Mouse (Mus musculus): ENCODE results near the gene Fpr-rs6. TPM values are rescaled to one million over a fixed set of nuclear protein-coding genes. Genes with fewer than 3 reads are reported as not detected.

The Fpr-rs6 gene
- total RNA-seq (2014; rRNA removed) (not detected in 2 replicates), polyA plus RNA-seq (2015; fragmentation: Nextera tagmentation; extraction: Ambion mirVana) (not detected in 2 replicates)

DNA sequence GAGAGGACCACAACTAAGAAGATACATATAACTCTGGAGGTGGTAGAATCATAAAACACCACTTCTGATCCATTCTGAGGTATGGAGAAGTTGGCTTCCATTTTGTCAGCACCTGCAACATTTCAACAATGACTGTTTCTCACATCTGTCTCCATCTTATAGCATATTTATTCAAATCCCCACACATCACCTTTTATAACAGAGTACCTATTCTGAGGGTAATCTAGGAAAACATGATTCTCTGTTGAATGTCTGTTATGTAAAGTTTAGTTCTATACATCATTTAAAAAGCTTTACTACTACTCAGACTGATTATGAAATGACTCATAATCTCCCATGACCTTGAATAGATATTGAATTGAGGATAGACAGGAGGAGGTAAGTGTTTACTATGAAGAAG is at the start of gene Fpr-rs6:
Gene Fpr-rs6 (minus strand): TSS at position 101 of the 400 bp plus-strand sequence.
- no peaks in the 10 kb centered on the region for H3K27me3 ChIP-seq (ENCODE audit: insufficient read depth, low read length)
- DNase-seq (ENCODE audit: low spot score): no peak
- H3K4me2 ChIP-seq (ENCODE audit: low read depth, low read length, poor library complexity, severe bottlenecking): no peak within 1 kb of the TSS
- H3K9ac ChIP-seq (replicated peaks; ENCODE audit: low read length, poor library complexity, severe bottlenecking): no peak within 1 kb of the TSS
- no peak for TF ChIP-seq CTCF (IDR thresholded peaks at IDR 0.05)
- no peak for ATAC-seq (ENCODE audit: low FRiP score)
- H3K4me1 ChIP-seq (ENCODE audit: insufficient read depth, low read length): no peaks in the 10 kb centered on the region
- peaks cover 16% of the 10 kb centered on the region for H3K9me3 ChIP-seq (ENCODE audit: low read length)
- no peak within 1 kb of the TSS for H3K4me3 ChIP-seq (ENCODE audit: low read depth, low read length)
- no peaks in the 10 kb centered on the region for H3K36me3 ChIP-seq (ENCODE audit: insufficient read depth, low read length)
- no peak within 1 kb of the TSS for H3K27ac ChIP-seq (ENCODE audit: low read depth, low read length)

Other genes starting within 250 kb of the Fpr-rs6 start
- not detected in 2 replicates for gene Vmn2r104, start 134.8 kb downstream of the Fpr-rs6 start, total RNA-seq (2014; rRNA removed)
- not detected in 2 replicates for gene Vmn2r104, start 134.8 kb downstream of the Fpr-rs6 start, polyA plus RNA-seq (2015; fragmentation: Nextera tagmentation; extraction: Ambion mirVana)
- gene Fpr-rs7, start 68.9 kb downstream of the Fpr-rs6 start, total RNA-seq (2014; rRNA removed): not detected in 2 replicates
- gene Fpr-rs7, start 68.9 kb downstream of the Fpr-rs6 start, polyA plus RNA-seq (2015; fragmentation: Nextera tagmentation; extraction: Ambion mirVana): not detected in 2 replicates
- not detected in 2 replicates for gene Vmn2r105, start 52.0 kb upstream of the Fpr-rs6 start, total RNA-seq (2014; rRNA removed)
- not detected in 2 replicates for gene Vmn2r105, start 52.0 kb upstream of the Fpr-rs6 start, polyA plus RNA-seq (2015; fragmentation: Nextera tagmentation; extraction: Ambion mirVana)
- not detected in 2 replicates for gene Vmn2r106, start 102.5 kb upstream of the Fpr-rs6 start, total RNA-seq (2014; rRNA removed)
- gene Vmn2r106, start 102.5 kb upstream of the Fpr-rs6 start, polyA plus RNA-seq (2015; fragmentation: Nextera tagmentation; extraction: Ambion mirVana): not detected in 2 replicates
- not detected in 2 replicates for gene Vmn2r107, start 162.1 kb upstream of the Fpr-rs6 start, total RNA-seq (2014; rRNA removed)
- gene Vmn2r107, start 162.1 kb upstream of the Fpr-rs6 start, polyA plus RNA-seq (2015; fragmentation: Nextera tagmentation; extraction: Ambion mirVana): not detected in 2 replicates
- not detected in 2 replicates for gene Vmn1r224, start 231.0 kb upstream of the Fpr-rs6 start, total RNA-seq (2014; rRNA removed)
- not detected in 2 replicates for gene Vmn1r224, start 231.0 kb upstream of the Fpr-rs6 start, polyA plus RNA-seq (2015; fragmentation: Nextera tagmentation; extraction: Ambion mirVana)

Data from midbrain, postnatal 0 days (tissue).